Mouse (Mus musculus) stomach, postnatal 0 days (tissue): ENCODE results near the gene Smg9. TPM values are rescaled to one million over a fixed set of nuclear protein-coding genes. Genes with fewer than 3 reads are reported as not detected.

Experiments used
- ATAC-seq: fragments of 200-750 bp; cut with Nextera tagmentation; 2 replicates; pipeline ENCODE4 v1.8.0; 2017; ENCODE audit not compliant: low FRiP score, low TSS enrichment
- DNase-seq: peaks from one replicate; pipeline ENCODE4 v3.0.0-alpha.2; 2016; ENCODE audit warnings: low spot score
- H3K27ac ChIP-seq: fragments of 300-500 bp; sonication (generic); replicated peaks from 2 replicates; pipeline ENCODE4 v1.5.1; 2014; ENCODE audit warnings: mild to moderate bottlenecking, control low read depth
- H3K27me3 ChIP-seq: fragments of 300-500 bp; sonication (generic); 2 replicates; pipeline ENCODE4 v1.6.1; 2014; ENCODE audit warnings: low read length; ENCODE audit not compliant: control insufficient read depth, insufficient read depth
- H3K36me3 ChIP-seq: fragments of 300-500 bp; sonication (generic); 2 replicates; pipeline ENCODE4 v1.6.1; 2014; ENCODE audit warnings: low read length, mixed read lengths; ENCODE audit not compliant: control insufficient read depth, insufficient read depth
- H3K4me1 ChIP-seq: fragments of 300-500 bp; sonication (generic); replicated peaks from 2 replicates; pipeline ENCODE4 v1.6.1; 2014; ENCODE audit warnings: antibody characterized with exemption; ENCODE audit not compliant: control insufficient read depth, insufficient read depth
- H3K4me2 ChIP-seq: fragments of 300-500 bp; sonication (generic); replicated peaks from 2 replicates; pipeline ENCODE4 v1.6.1; 2014; ENCODE audit warnings: low read depth, mild to moderate bottlenecking, control low read depth, moderate library complexity
- H3K4me3 ChIP-seq: fragments of 300-500 bp; sonication (generic); 2 replicates; pipeline ENCODE4 v1.5.1; 2014; ENCODE audit warnings: low read depth, low read length, control low read depth
- H3K9ac ChIP-seq: fragments of 300-500 bp; sonication (generic); 2 replicates; pipeline ENCODE4 v1.6.1; 2014; ENCODE audit warnings: mild to moderate bottlenecking, low read length, control low read depth, mixed read lengths
- H3K9me3 ChIP-seq: fragments of 300-500 bp; sonication (generic); 2 replicates; pipeline ENCODE4 v1.6.1; 2016; ENCODE audit warnings: low read length; ENCODE audit not compliant: control insufficient read depth
- CTCF ChIP-seq: IDR thresholded peaks from 2 replicates; pipeline ENCODE4 v1.5.1; 2016; ENCODE audit warnings: antibody characterized with exemption, low read depth, mild to moderate bottlenecking, moderate library complexity
- EP300 ChIP-seq: optimal IDR thresholded peaks from 2 replicates; pipeline ENCODE3; 2016; ENCODE audit warnings: antibody characterized with exemption
- WGBS: fragments of 180-500 bp; shearing (Covaris S2); extraction: QIAGEN DNeasy Blood & Tissue Kit; methylation state at CpG from one replicate; pipeline ENCODE4 v1.1.7; 2014; 5-methylcytosine and 5-hydroxymethylcytosine counted together
- polyA plus RNA-seq: library from polyadenylated mRNA; unstranded; fragments of >200 nt; fragmentation: Nextera tagmentation; extraction: Ambion mirVana; gene quantifications from 2 replicates; pipeline ENCODE4 v1.2.1, GENCODE M21; 2015

The Smg9 gene
- polyA plus RNA-seq, 1 experiment from 2014 or later, result 14.1 TPM

- H3K9me3 ChIP-seq, result no peaks in the 10 kb centered on the region
- no peaks in the 10 kb centered on the region for H3K36me3 ChIP-seq
- H3K27ac ChIP-seq, result peak overlapping the region; percentile 53
- no peaks in the 10 kb centered on the region for H3K4me1 ChIP-seq
- H3K4me3 ChIP-seq, result no peak overlapping the region
- DNase-seq (no peak), ATAC-seq (no peak)
- TF ChIP-seq EP300 (no peak), CTCF (no peak)
- 46% methylated on average over 10 of the region's 10 CpGs for WGBS
- no peaks in the 10 kb centered on the region for H3K27me3 ChIP-seq
- no peak overlapping the region for H3K9ac ChIP-seq
- no peak overlapping the region for H3K4me2 ChIP-seq
Observed at GRCm38 (mm10) chr7:24437981-24438380, 38.6 kb downstream of the Smg9 start.

DNA sequence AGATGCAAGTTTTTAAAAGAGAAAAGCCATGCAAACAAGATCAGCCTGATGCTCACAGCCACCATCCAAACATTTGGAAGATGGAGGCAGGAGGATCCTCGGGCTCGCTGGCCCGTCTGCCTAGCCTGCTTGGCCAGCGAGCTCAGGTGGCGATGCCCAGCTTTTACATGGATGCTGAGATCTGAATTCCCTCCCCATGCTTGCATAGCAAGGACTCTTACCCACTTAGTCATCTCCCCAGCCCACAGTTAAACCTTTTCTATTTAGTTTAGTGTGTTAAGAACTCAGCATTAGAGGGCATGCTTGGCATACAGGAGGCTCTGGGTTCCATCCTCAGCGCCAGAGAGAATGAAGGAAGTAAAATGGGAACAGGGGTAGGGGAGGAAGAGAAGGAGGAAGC is 39.8 kb downstream of the Smg9 start:
- Histone ChIP-seq H3K9me3 (no peaks in the 10 kb centered on the region), H3K4me1 (no peaks in the 10 kb centered on the region), H3K27ac (no peak overlapping the region), H3K4me2 (no peak overlapping the region), H3K36me3 (no peaks in the 10 kb centered on the region), H3K27me3 (no peaks in the 10 kb centered on the region), H3K4me3 (no peak overlapping the region), H3K9ac (no peak overlapping the region)
- 65% methylated on average over 6 of the region's 6 CpGs for WGBS
- DNase-seq (no peak), ATAC-seq (no peak)
- TF ChIP-seq EP300, result no peak
- no peak for TF ChIP-seq CTCF

DNA sequence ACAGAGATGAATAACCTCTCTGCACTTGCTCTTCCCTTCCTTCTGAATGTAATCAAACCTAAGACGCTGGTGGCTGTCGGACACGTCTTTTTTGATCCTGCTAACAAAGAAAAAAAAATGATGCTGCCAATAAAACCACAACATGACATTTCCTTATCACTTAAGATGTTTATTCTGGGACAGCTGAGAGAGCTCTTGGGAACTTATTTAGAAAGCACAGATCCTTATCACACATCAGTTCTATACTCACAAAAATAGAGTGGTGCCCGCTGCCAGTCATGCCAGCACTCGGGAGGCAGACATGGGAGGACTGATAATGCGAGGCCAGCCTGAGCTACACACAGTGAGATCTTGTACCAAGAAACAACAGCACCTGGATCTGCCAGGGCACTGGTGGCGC is 40.5 kb downstream of the Smg9 start:
- H3K36me3 ChIP-seq, result no peaks in the 10 kb centered on the region
- H3K4me1 ChIP-seq, result no peaks in the 10 kb centered on the region
- H3K4me2 ChIP-seq, result no peak overlapping the region
- H3K9ac ChIP-seq, result no peak overlapping the region
- WGBS, result 59% methylated on average over 7 of the region's 7 CpGs
- H3K27ac ChIP-seq, result no peak overlapping the region
- TF ChIP-seq EP300, result no peak
- TF ChIP-seq CTCF, result no peak
- H3K4me3 ChIP-seq, result no peak overlapping the region
- no peak for DNase-seq
- no peaks in the 10 kb centered on the region for H3K27me3 ChIP-seq
- no peaks in the 10 kb centered on the region for H3K9me3 ChIP-seq
- no peak for ATAC-seq

DNA sequence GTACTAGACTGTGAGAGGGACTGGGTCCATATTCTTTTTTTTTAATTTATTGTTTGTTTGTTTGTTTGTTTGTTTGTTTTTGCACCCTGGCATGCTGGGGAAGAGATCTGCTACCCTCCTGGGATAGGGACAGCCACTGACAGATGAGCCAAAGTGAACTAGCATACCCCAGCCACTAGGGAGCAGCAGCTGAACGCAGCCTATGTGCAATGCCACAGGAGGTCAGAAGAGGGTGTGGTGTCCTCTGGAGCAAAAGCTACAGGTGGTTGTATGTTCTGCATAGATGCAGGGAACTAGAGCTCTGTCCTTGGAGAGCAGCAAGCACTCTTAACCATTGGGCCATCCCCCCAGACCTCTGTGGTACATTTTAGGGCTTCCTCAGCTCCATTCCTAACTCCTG is 42.4 kb downstream of the Smg9 start:
- peak; percentile 83 for ATAC-seq
- DNase-seq, result peak; percentile 85

GRCm38 (mm10) chr7:24442313-24442712 is 42.9 kb downstream of the Smg9 start:
- Histone ChIP-seq H3K27ac (no peak overlapping the region), H3K36me3 (no peaks in the 10 kb centered on the region)

More for the DNA sequence above, 42.4 kb downstream of the Smg9 start:
- H3K4me1 ChIP-seq, result no peaks in the 10 kb centered on the region
- H3K4me3 ChIP-seq, result no peak overlapping the region
- H3K27me3 ChIP-seq, result no peaks in the 10 kb centered on the region
- no peaks in the 10 kb centered on the region for H3K9me3 ChIP-seq
- 6% methylated on average over 1 of the region's 1 CpGs for WGBS
- H3K4me2 ChIP-seq, result no peak overlapping the region
- H3K9ac ChIP-seq, result no peak overlapping the region
- H3K36me3 ChIP-seq, result no peaks in the 10 kb centered on the region
- no peak overlapping the region for H3K27ac ChIP-seq
- TF ChIP-seq CTCF, result peak; percentile 99
- no peak for TF ChIP-seq EP300

DNA sequence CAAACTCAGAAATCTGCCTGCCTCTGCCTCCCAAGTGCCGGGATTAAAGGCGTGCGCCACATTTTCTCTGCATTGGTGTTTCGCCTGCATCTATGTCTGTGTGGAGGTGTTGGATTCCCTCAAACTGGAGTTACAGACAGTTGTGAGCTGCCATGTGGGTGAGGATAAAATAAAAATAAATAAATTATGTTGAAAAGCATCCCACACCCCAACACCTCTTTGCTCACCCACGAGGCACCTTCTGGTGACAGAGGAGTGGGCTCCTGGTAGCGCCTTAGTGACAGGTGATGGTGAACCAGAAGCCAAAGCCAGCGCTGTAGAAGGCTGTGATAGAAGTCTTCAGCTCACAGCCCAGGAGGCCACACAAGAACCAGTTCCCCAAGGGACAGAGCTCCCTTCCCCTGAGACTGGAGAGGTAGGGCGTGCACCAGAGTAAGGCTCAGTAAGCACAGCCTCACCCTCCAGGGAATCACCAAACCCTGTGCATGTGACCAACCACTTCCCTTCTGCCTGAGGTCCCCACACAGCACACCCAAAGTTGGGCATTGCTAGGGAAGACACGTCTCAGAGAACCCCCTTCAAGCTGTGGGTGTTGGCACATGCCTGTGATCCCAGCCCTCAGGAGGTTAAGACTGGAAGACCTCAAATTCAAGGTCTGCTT is 46.0 kb downstream of the Smg9 start:
- H3K27me3 ChIP-seq, result no peaks in the 10 kb centered on the region
- H3K9ac ChIP-seq, result no peak overlapping the region
- H3K9me3 ChIP-seq, result no peaks in the 10 kb centered on the region
- no peak overlapping the region for H3K4me2 ChIP-seq
- peak; percentile 46 for DNase-seq
- no peaks in the 10 kb centered on the region for H3K4me1 ChIP-seq
- peak; percentile 53 for ATAC-seq
- no peak overlapping the region for H3K4me3 ChIP-seq
- TF ChIP-seq CTCF (no peak), EP300 (no peak)
- no peaks in the 10 kb centered on the region for H3K36me3 ChIP-seq
- WGBS, result 77% methylated on average over 9 of the region's 9 CpGs
- no peak overlapping the region for H3K27ac ChIP-seq

More at GRCm38 (mm10) chr7:24442313-24442712, 42.9 kb downstream of the Smg9 start:
- DNase-seq, result no peak
- WGBS, result 39% methylated on average over 8 of the region's 8 CpGs
- TF ChIP-seq EP300, result no peak
- TF ChIP-seq CTCF, result no peak
- H3K4me3 ChIP-seq, result no peak overlapping the region
- H3K9me3 ChIP-seq, result no peaks in the 10 kb centered on the region
- H3K4me2 ChIP-seq, result no peak overlapping the region
- H3K4me1 ChIP-seq, result no peaks in the 10 kb centered on the region
- H3K27me3 ChIP-seq, result no peaks in the 10 kb centered on the region
- H3K9ac ChIP-seq, result no peak overlapping the region
- ATAC-seq, result no peak
